Mouse (Mus musculus) skeletal muscle tissue, adult 2 months (tissue): Measurements from ENCODE around the gene Kmt5b.
A peak's percentile ranks its signal among the peaks of the same experiment; 100 is the strongest.

Experiments
- DNase-seq: peaks from one replicate; pipeline ENCODE4 v3.0.0-alpha.2; 2012; ENCODE audit warnings: low read depth, low spot score

Kmt5b gene

DNA sequence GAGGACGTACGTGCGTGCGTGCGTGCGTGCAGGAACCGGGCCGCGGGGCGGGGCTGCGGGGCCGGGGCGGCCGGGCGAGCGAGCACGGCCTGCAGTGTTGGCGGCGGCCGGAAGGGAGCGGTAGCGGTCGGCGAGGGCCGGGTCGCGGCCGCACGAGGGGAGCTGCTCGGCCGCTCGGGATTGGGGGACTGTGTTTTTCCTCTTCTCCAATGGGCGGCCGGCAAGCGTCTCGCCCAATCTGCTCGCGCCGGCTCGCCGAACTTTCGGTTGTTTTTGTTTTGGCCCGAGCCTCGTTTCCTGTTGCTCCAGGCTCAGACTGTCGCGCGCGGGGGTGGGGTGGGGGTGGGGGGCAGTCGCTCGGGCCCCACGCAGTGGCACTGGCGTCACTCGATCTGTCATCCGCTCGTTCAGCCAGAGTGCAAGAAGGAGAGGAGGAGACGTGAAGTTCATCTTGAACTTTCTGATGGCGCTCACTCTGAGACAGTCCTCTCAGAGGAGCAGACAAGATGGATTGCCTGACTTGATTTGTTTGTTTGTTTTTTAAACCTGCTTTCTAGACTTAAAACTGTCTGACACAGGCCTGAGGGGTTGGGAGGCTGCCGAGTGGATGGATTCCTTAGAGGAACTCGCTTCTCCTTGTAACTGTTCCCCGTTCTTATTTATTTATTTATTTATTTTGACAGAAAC lies 1.6 kb downstream of the Kmt5b start:
- DNase-seq: peak; percentile 94

DNA sequence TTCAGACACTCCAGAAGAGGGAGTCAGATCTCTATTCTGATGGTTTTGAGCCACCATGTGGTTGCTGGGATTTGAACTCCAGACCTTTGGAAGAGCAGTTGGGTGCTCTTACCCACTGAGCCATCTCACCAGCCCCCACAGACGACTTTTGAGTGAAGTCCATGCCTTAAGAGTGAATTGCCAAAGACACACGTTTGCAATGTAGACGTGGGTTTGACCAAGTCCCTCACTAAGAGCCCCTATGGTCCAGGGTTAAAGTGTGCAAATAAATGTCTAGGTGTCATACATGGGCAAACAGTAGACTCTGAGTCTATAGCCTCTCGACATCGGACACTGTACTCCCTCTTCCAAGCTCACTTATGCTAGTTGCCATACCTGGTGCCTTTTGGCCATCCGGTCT lies 2.3 kb downstream of the Kmt5b start:
- DNase-seq: no peak

DNA sequence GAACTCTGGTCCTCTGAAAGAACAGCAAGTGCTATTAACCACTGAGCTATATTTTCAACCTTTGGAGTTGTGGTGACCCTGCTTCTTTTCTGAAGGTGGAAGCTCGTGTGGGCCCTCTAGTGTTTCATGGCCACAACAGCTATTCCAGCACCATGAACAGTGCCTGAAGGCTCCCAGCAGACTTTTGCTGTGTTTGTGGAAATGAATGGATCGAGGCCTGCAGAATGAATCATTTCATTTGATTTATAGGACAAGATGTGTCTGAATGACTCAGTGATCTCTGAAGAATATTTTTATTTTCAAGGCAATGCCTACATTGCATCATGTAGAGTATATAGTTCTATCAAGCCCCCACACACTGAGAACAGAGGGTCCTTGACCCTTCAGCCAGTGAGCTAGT lies 6.9 kb downstream of the Kmt5b start:
- DNase-seq: no peak

- DNase-seq: no peak
Measured at GRCm38 (mm10) chr19:3778713-3779112, 11.5 kb downstream of the Kmt5b start.

GRCm38 (mm10) chr19:3790077-3790476 lies 22.9 kb downstream of the Kmt5b start:
- DNase-seq: no peak

- DNase-seq: no peak
Measured at GRCm38 (mm10) chr19:3805526-3805925, 38.3 kb downstream of the Kmt5b start.

DNA sequence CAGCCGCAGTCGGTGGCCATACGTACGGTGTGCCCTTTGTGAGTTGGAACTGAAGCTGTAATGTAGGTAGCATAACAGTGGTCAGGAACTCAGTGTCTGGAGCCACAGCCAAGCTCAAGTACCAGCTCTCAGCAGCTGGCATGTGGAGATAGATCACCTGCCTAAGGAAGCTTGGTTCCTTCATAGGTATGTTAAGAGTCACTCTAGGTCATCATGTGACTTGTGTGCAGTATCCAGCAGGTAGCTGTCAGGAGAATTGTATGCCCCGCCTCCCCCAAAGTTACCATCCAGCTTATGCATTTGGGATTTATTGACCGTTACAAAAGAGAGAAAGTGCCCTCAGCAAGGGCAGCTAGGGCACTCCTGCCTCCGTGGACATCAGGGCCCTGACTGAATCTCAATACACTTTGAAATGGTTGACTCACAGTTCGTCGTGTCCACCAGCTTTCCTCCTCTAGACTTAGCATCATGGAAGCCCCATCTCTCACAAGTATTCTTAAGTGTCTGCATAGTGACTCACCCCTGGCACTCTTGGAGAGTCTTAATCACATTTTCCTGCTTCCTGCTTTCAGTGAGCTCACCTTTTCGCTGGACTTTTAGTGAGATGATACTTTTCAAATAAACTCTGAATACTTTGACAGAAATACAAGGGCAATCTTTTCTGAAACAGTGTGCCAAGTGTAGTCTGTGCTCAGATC lies 43.5 kb downstream of the Kmt5b start:
- no peak for DNase-seq

- peak; percentile 13 for DNase-seq
Measured at GRCm38 (mm10) chr19:3814461-3814860, 47.2 kb downstream of the Kmt5b start.

GRCm38 (mm10) chr19:3815824-3816223 lies 48.6 kb downstream of the Kmt5b start:
- no peak for DNase-seq

- DNase-seq: no peak
Measured at GRCm38 (mm10) chr19:3819080-3819479, 51.9 kb downstream of the Kmt5b start.

GRCm38 (mm10) chr19:3819899-3820444 lies 52.8 kb downstream of the Kmt5b start:
- no peak for DNase-seq

DNA sequence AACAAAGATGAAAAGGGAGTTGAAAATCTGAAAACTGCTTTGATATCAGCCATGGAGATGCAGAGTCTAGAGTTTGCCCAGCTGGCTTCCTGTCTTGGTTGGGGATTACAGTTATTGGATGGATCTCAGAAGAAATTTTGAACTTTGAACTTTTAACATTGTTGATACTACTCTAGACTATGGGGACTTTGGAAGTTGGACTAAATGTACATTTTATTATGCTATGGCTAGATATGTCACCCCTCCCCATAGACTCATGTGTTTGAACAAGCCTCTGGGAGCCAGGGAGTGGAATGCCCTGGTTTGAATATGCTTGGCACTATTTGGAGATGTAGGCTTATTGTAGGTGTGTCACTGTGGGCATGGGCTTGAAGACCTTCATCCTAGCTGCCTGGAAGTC lies 57.8 kb downstream of the Kmt5b start:
- no peak for DNase-seq

- DNase-seq: no peak
Measured at GRCm38 (mm10) chr19:3829863-3830262, 62.6 kb downstream of the Kmt5b start.

GRCm38 (mm10) chr19:3831716-3832115 lies 64.5 kb downstream of the Kmt5b start:
- no peak for DNase-seq

DNA sequence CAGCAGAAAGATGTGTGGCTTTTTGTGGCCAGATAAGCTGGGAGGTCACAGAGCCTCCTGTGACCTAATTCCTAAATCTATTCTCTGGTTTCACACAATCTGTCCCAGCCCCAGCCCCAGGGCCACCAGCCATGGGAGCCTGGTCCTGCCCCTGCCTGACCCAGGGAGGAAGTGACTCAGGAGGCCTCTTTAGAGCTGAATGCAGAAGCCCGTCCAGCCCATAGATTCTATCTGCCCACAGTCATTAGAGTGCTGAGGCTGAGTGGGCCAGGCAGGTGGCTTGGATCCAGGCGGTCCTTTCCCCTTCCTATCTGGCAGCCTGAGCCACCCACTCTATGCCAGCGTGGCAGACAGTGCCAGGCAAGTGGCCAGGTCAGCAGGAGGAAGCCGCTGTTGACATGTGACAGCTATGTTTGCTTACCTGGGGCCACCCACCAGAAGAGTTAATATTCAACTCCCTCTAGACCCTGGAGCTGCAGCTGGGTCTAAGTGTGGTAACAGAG lies 65.7 kb downstream of the Kmt5b start:
- DNase-seq: no peak

- DNase-seq: no peak
Measured at GRCm38 (mm10) chr19:3834301-3834700, 67.1 kb downstream of the Kmt5b start.

GRCm38 (mm10) chr19:3836791-3837190 lies 69.6 kb downstream of the Kmt5b start:
- DNase-seq: no peak

DNA sequence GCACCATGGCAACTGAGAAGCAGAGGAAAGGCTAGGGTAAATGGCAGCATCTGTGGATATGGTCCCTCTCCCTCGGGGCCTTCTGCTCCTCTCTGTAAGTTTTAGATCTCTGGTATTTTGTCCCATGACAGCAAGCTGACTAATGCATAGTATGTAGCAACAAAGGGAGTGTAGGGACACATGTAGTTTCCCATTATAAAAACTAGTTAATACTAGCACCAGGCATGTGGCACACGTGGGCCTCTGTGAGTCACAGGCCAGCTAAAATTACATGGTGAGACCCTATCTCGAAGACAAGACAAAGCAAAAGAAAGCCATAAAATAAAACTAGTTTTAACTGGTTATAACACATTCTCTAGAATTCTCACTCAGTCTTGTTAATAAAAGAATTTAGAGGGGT lies 71.7 kb downstream of the Kmt5b start:
- DNase-seq: no peak

DNA sequence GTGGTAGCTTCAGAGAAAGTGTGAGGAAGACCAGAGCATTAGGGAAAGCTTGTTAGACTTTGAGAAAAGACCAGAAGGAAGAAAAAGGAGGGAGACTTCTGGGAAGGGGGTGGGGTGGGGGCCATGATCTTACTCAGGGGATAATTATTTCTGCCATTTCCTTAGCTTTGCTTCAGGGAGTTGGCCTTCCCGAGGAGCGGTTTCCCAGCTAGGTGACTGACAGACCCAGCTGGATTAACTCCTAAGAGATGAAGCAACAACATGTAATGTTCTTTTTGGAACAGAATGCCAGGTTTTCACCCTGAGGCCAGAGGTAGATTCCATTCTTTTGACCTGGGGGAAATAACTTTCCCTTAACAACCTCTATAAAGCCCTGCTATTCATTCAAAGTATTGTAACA lies 72.5 kb downstream of the Kmt5b start:
- no peak for DNase-seq

GRCm38 (mm10) chr19:3840214-3840651 lies 73.0 kb downstream of the Kmt5b start:
- DNase-seq: no peak

DNA sequence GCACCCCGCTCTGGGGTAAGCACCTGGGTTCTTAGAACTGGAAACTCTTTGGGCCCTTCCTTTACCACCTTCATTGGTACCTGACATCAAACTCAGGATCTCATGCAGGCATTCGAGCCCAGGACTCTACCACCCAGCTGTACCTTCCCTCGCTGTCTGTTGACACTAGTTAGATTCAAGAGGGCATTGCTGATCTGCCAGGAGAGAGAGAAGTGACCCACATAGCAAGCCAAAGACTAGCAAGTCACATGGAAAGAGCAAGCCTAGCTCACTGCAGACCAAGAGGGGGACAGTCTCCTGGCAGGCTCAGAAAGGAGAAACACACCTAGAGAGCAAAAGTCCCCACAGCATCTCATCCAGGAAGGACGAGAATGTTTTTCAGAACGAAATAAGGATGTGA lies 73.5 kb downstream of the Kmt5b start:
- DNase-seq: no peak

DNA sequence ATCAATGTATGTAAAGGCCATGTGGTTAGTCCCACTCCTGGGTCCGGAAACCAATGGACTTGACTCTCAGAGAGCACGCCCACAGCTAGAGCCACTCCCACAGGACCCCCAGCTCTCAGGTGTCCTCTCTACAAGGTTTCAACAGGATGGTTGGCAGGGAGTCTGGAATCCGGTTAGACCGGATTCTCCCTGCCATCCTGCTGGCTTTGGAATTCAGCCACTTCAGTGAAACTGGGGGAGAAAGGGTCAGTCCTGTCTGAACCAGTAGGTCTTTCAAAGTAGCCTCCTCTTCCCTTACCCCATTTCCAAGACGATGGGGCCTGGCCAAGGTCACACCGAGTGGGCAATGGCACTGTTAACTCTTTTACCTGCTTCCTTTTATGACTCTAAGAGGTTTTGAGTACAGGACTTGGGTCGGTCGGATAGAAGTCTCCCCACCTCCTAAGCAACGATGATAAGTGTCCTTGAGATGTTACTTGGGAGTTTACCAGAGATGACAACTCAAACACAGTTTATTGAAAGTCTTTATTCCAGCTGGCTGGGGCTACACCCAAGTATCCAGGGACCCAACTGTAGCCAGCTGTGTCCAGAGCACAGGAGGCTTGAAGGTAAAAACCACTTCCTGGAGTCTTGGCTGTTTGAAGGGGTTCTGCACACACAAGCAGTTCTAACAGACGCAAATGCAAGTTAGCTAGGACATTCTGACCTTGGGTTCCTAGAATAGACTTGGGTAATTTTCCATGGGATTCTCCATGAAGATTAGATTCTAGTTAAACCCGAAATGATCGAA lies 75.3 kb downstream of the Kmt5b start:
- no peak for DNase-seq
